In genomic region chr10:81286586-81286985, GRCm38 (mm10) we compare ENCODE assay signal across 11 mouse cellular contexts. TPM values are rescaled to one million over a fixed set of nuclear protein-coding genes. Genes with fewer than 3 reads are reported as not detected.
DNase-seq lines count a peak whose midpoint lies in the region; ATAC-seq lines count a peak whose summit lies in the region.
"Had no signal": no experiment of that assay in that cellular context is flagged by ENCODE, and none has a peak within 500 bp of the region (broad histone marks: within the 10 kb centered on the region; RNA-seq: fewer than 3 reads in every experiment).

No protein-coding gene starts in this region.

- intact Hi-C loops in left cerebral cortex, postnatal 36 days (cut with DNase I), result loop anchor here (5.0 kb wide), 1 partner anchor 56 kb away; the partner anchor contains the start of gene Gipc3

- peak; percentile 73 for DNase-seq in kidney, adult 11 months
- no peak for DNase-seq in liver, embryonic 11.5 days (ENCODE audit: low spot score)
- peak; percentile 61 for DNase-seq in splenic B cell, adult 2 months (ENCODE audit: low read depth, low spot score)
- DNase-seq in adrenal gland, adult 18-20 months (ENCODE audit: low spot score in 2 of 2), result no peak
- DNase-seq in left cerebral cortex, postnatal 36 days (ENCODE audit: low spot score in 2 of 2), result no peak
- DNase-seq in heart, adult 11 months, result no peak
- DNase-seq: heart, postnatal 14 days; layer of hippocampus, postnatal 36 days had no signal

- no peak overlapping the region for H3K9ac ChIP-seq in kidney, embryonic 14.5 days (ENCODE audit: low read depth, low read length)
- no peak overlapping the region for H3K9ac ChIP-seq in intestine, embryonic 15.5 days
- H3K9ac ChIP-seq in liver, embryonic 11.5 days (ENCODE audit: low read depth, low read length), result no peak overlapping the region; the same call in 1 of the 2 replicates

- 38% methylated on average over 6 of the region's 6 CpGs for WGBS in kidney, embryonic 14.5 days
- WGBS in intestine, embryonic 15.5 days, result 29% methylated on average over 6 of the region's 6 CpGs
- WGBS in liver, embryonic 11.5 days, result 34% methylated on average over 6 of the region's 6 CpGs

- ATAC-seq in kidney, embryonic 14.5 days (ENCODE audit: low FRiP score, low TSS enrichment), result no peak
- peak; percentile 18 for ATAC-seq in intestine, embryonic 15.5 days
- no peak for ATAC-seq in liver, embryonic 11.5 days (replicated peaks; ENCODE audit: low FRiP score)

- no peak overlapping the region for H3K27ac ChIP-seq in kidney, embryonic 14.5 days (ENCODE audit: low read depth, low read length)
- peak overlapping the region; percentile 85 for H3K27ac ChIP-seq in intestine, embryonic 15.5 days
- H3K27ac ChIP-seq in liver, embryonic 11.5 days (ENCODE audit: low read depth, low read length), result no peak overlapping the region
- H3K27ac ChIP-seq: midbrain, embryonic 12.5 days had no signal

- H3K9me3 ChIP-seq in kidney, embryonic 14.5 days (ENCODE audit: control insufficient read depth, low read length), result no peaks in the 10 kb centered on the region
- H3K9me3 ChIP-seq in intestine, embryonic 15.5 days, result no peaks in the 10 kb centered on the region
- H3K9me3 ChIP-seq in liver, embryonic 11.5 days (ENCODE audit: control insufficient read depth, low read length), result no peaks in the 10 kb centered on the region
- H3K9me3 ChIP-seq: midbrain, embryonic 12.5 days had no signal

- H3K36me3 ChIP-seq in kidney, embryonic 14.5 days (ENCODE audit: control insufficient read depth, insufficient read depth, low read length), result no peaks in the 10 kb centered on the region
- no peaks in the 10 kb centered on the region for H3K36me3 ChIP-seq in intestine, embryonic 15.5 days
- H3K36me3 ChIP-seq in liver, embryonic 11.5 days (ENCODE audit: control insufficient read depth, insufficient read depth, low read length), result no peaks in the 10 kb centered on the region
- H3K36me3 ChIP-seq in splenic B cell, adult 2 months (ENCODE audit: control insufficient read depth, insufficient read depth, low read length, poor library complexity, severe bottlenecking), result no peaks in the 10 kb centered on the region
- H3K36me3 ChIP-seq: midbrain, embryonic 12.5 days had no signal

- peaks cover 39% of the 10 kb centered on the region for H3K27me3 ChIP-seq in kidney, embryonic 14.5 days (ENCODE audit: control insufficient read depth, insufficient read depth, low read length)
- H3K27me3 ChIP-seq in intestine, embryonic 15.5 days (replicated peaks), result peaks cover 18% of the 10 kb centered on the region
- peaks cover 47% of the 10 kb centered on the region for H3K27me3 ChIP-seq in liver, embryonic 11.5 days (replicated peaks; ENCODE audit: control insufficient read depth, insufficient read depth, low read length)
- H3K27me3 ChIP-seq in splenic B cell, adult 2 months (ENCODE audit: control insufficient read depth, insufficient read depth, low read length, poor library complexity, severe bottlenecking), result no peaks in the 10 kb centered on the region

- no peak overlapping the region for H3K4me2 ChIP-seq in kidney, embryonic 14.5 days (replicated peaks; ENCODE audit: low read depth, low read length)
- H3K4me2 ChIP-seq in intestine, embryonic 15.5 days (replicated peaks), result peak overlapping the region; percentile 79
- H3K4me2 ChIP-seq in liver, embryonic 11.5 days, result peak overlapping the region; percentile 63; the same call in 1 of the 2 replicates

- H3K4me3 ChIP-seq in kidney, embryonic 14.5 days (ENCODE audit: low read length), result no peak overlapping the region; the same call in 1 of the 2 replicates
- H3K4me3 ChIP-seq in intestine, embryonic 15.5 days (replicated peaks), result peak overlapping the region; percentile 47
- H3K4me3 ChIP-seq in liver, embryonic 11.5 days (ENCODE audit: low read depth, low read length), result no peak overlapping the region; the same call in 1 of the 2 replicates

- peaks cover 16% of the 10 kb centered on the region; the same call in 1 of the 2 replicates for H3K4me1 ChIP-seq in kidney, embryonic 14.5 days (ENCODE audit: control insufficient read depth, insufficient read depth, low read length)
- peaks cover 28% of the 10 kb centered on the region for H3K4me1 ChIP-seq in intestine, embryonic 15.5 days (replicated peaks)
- H3K4me1 ChIP-seq in liver, embryonic 11.5 days (replicated peaks; ENCODE audit: control insufficient read depth, insufficient read depth, low read length), result peaks cover 23% of the 10 kb centered on the region

RNA-seq across cellular contexts. Expression of gene Tjp3, which starts 4.8 kb away (rescaled TPM):
- polyA plus RNA-seq in kidney, embryonic 14.5 days (2014; fragmentation: Nextera tagmentation; extraction: Ambion mirVana), result 7.6 and 11.6 TPM in 2 replicates
- 47.0 and 53.3 TPM in 2 replicates for polyA plus RNA-seq in intestine, embryonic 15.5 days (2015; fragmentation: Nextera tagmentation; extraction: Ambion mirVana)
- polyA plus RNA-seq in liver, embryonic 11.5 days (2014; fragmentation: Nextera tagmentation; extraction: Ambion mirVana), result 1.8 TPM in 2 replicates
- 1 to 10 TPM; 1.1 to 1.6 TPM for total RNA-seq in adrenal gland, adult 18-20 months (2021)
- total RNA-seq in left cerebral cortex, postnatal 36 days (2021), result under 1 TPM in 1 of 2 experiments, not detected in 1; 0.50 TPM

RNA-seq across cellular contexts. Expression of gene Pip5k1c, which starts 6.2 kb away (rescaled TPM):
- 25.4 and 60.7 TPM in 2 replicates for polyA plus RNA-seq in kidney, embryonic 14.5 days (2014; fragmentation: Nextera tagmentation; extraction: Ambion mirVana)
- 41.2 and 42.7 TPM in 2 replicates for polyA plus RNA-seq in intestine, embryonic 15.5 days (2015; fragmentation: Nextera tagmentation; extraction: Ambion mirVana)
- polyA plus RNA-seq in liver, embryonic 11.5 days (2014; fragmentation: Nextera tagmentation; extraction: Ambion mirVana), result 40.0 and 42.5 TPM in 2 replicates
- total RNA-seq in adrenal gland, adult 18-20 months (2021), result 10 to 100 TPM; 37.6 to 40.4 TPM
- 100 to 1,000 TPM; 419 to 450 TPM for total RNA-seq in left cerebral cortex, postnatal 36 days (2021)

RNA-seq across cellular contexts. Expression of gene Apba3, which starts 19.8 kb away (rescaled TPM):
- 51.4 and 52.7 TPM in 2 replicates for polyA plus RNA-seq in kidney, embryonic 14.5 days (2014; fragmentation: Nextera tagmentation; extraction: Ambion mirVana)
- polyA plus RNA-seq in intestine, embryonic 15.5 days (2015; fragmentation: Nextera tagmentation; extraction: Ambion mirVana), result 55.1 and 69.2 TPM in 2 replicates
- 47.5 and 55.0 TPM in 2 replicates for polyA plus RNA-seq in liver, embryonic 11.5 days (2014; fragmentation: Nextera tagmentation; extraction: Ambion mirVana)
- 100 to 1,000 TPM; 104 to 123 TPM for total RNA-seq in adrenal gland, adult 18-20 months (2021)
- 10 to 100 TPM; 30.1 to 39.3 TPM for total RNA-seq in left cerebral cortex, postnatal 36 days (2021)

RNA-seq across cellular contexts. Expression of gene Mrpl54, which starts 19.9 kb away (rescaled TPM):
- 240 and 276 TPM in 2 replicates for polyA plus RNA-seq in kidney, embryonic 14.5 days (2014; fragmentation: Nextera tagmentation; extraction: Ambion mirVana)
- 242 and 245 TPM in 2 replicates for polyA plus RNA-seq in intestine, embryonic 15.5 days (2015; fragmentation: Nextera tagmentation; extraction: Ambion mirVana)
- 226 and 233 TPM in 2 replicates for polyA plus RNA-seq in liver, embryonic 11.5 days (2014; fragmentation: Nextera tagmentation; extraction: Ambion mirVana)
- total RNA-seq in adrenal gland, adult 18-20 months (2021), result 100 to 1,000 TPM; 105 to 111 TPM
- 10 to 100 TPM; 43.0 to 48.2 TPM for total RNA-seq in left cerebral cortex, postnatal 36 days (2021)

RNA-seq across cellular contexts. Expression of gene Matk, which starts 33.9 kb away (rescaled TPM):
- polyA plus RNA-seq in kidney, embryonic 14.5 days (2014; fragmentation: Nextera tagmentation; extraction: Ambion mirVana), result 5.4 and 7.0 TPM in 2 replicates
- polyA plus RNA-seq in intestine, embryonic 15.5 days (2015; fragmentation: Nextera tagmentation; extraction: Ambion mirVana), result 2.2 and 2.4 TPM in 2 replicates
- polyA plus RNA-seq in liver, embryonic 11.5 days (2014; fragmentation: Nextera tagmentation; extraction: Ambion mirVana), result 2.1 TPM in 2 replicates
- 1 to 10 TPM in 1 of 2 experiments, under 1 TPM in 1; 0.76 to 1.7 TPM for total RNA-seq in adrenal gland, adult 18-20 months (2021)
- 100 to 1,000 TPM; 191 to 213 TPM for total RNA-seq in left cerebral cortex, postnatal 36 days (2021)

Comparison
In these comparisons a context has a peak if more than half of its experiments do, and no peak if none do; other contexts are left out.
1. DNase-seq: peak in kidney, adult 11 months (single experiment) and splenic B cell, adult 2 months (single experiment); none in liver, embryonic 11.5 days (single experiment), adrenal gland, adult 18-20 months (0 of 2), left cerebral cortex, postnatal 36 days (0 of 2) and heart, adult 11 months (single experiment).